Mouse (Mus musculus) liver, embryonic 14.5 days (tissue): ENCODE data around the gene Hist1h1d.

Experiments
- CTCF ChIP-seq: IDR thresholded peaks from 2 replicates; pipeline ENCODE4 v1.5.1; 2016; ENCODE audit warnings: antibody characterized with exemption, low read depth, control low read depth
- EP300 ChIP-seq: IDR thresholded peaks from 2 replicates; pipeline ENCODE4 v1.6.1; 2016; ENCODE audit warnings: antibody characterized with exemption, low read depth

DNA sequence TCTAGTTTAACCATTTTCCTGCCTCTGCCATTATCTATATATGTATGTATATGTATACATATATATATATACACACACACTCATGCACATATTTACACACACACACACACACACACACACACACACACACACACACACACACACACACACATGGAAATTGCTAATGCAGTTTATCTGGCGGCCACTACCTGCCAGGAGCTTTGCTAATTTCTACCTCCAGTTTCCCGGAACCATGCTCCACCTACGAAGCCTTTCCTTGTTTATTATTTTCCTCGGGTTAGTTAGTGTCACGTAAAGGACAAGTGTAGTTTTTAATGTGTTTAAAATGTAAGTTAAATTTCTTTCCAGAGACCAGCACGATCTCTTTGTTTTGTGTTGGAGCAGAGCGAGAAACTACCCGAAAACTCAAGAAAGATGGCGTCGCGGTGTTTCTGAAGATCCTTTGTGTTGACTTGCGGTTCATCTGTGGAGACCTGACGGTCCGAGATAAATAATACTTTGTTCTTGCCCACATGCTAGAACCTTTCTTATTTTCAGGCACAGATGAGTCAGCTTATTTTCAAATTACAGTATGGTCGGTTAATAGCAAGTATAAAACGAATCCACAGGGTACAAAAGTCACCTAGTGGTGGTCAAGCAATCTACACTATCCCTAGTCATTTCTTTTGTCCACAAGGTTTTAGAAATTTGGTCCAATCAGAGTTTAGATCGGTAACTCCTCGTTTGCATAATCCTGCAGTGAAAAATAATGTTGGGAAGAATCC lies 9.8 kb downstream of the Hist1h1d start:
- TF ChIP-seq EP300 (no peak), CTCF (peak; percentile 42; the same call in 1 of the 2 replicates)
